Mouse (Mus musculus) ES-E14 (cell line): ENCODE data around the gene Nacc2. TPM values are rescaled to one million over a fixed set of nuclear protein-coding genes. Genes with fewer than 3 reads are reported as not detected.

Experiments
- DNase-seq: peaks from one replicate; pipeline ENCODE4 v3.0.0-alpha.2; 2013; ENCODE audit warnings: low read depth, low spot score
- H3K27ac ChIP-seq: 2 replicates; pipeline ENCODE4 v1.5.1; 2012; ENCODE audit warnings: low read depth, mild to moderate bottlenecking, low read length, moderate library complexity, mixed read lengths; ENCODE audit not compliant: poor library complexity, insufficient read depth, severe bottlenecking
- H3K36me3 ChIP-seq: 2 replicates; pipeline ENCODE4 v1.6.1; 2012; ENCODE audit warnings: mild to moderate bottlenecking, low read length, moderate library complexity, mixed read lengths; ENCODE audit not compliant: control insufficient read depth, poor library complexity, insufficient read depth, severe bottlenecking
- H3K4me1 ChIP-seq, 2 experiments: fragments of 150-350 bp in 1 of 2; sonication (generic) in 1 of 2; 2 replicates each; pipeline ENCODE4 v1.6.1; 2012; ENCODE audit warnings: low read length in 2 of 2, mild to moderate bottlenecking in 1 of 2, mixed read lengths in 1 of 2; ENCODE audit not compliant: control insufficient read depth in 2 of 2, insufficient read depth in 2 of 2, poor library complexity in 1 of 2
- H3K4me3 ChIP-seq, 2 experiments: fragments of 150-350 bp in 1 of 2; sonication (generic) in 1 of 2; 2 replicates each; pipeline ENCODE4 v1.5.1; 2012; ENCODE audit warnings: low read length in 2 of 2, low read depth in 1 of 2, mild to moderate bottlenecking in 1 of 2, mixed read lengths in 1 of 2; ENCODE audit not compliant: insufficient read depth in 1 of 2, poor library complexity in 1 of 2, severe bottlenecking in 1 of 2
- H3K9ac ChIP-seq: 2 replicates; pipeline ENCODE4 v1.6.1; 2012; ENCODE audit warnings: low read depth, mild to moderate bottlenecking, low read length, mixed read lengths; ENCODE audit not compliant: poor library complexity, insufficient read depth, severe bottlenecking
- H3K9me3 ChIP-seq: fragments of 150-350 bp; sonication (generic); 2 replicates; pipeline ENCODE4 v1.6.1; 2012; ENCODE audit warnings: low read depth, mild to moderate bottlenecking, low read length; ENCODE audit not compliant: control insufficient read depth, insufficient read depth
- CHD2 ChIP-seq: IDR thresholded peaks from 2 replicates; pipeline ENCODE4 v1.6.1; 2014; ENCODE audit warnings: mild to moderate bottlenecking, low read depth, low read length, inconsistent platforms
- HCFC1 ChIP-seq: IDR thresholded peaks from 2 replicates; pipeline ENCODE4 v1.6.1; 2012; ENCODE audit warnings: low read length, inconsistent platforms, borderline replicate concordance; ENCODE audit not compliant: insufficient read depth
- MAFK ChIP-seq: IDR thresholded peaks from 2 replicates; pipeline ENCODE4 v1.6.1; 2014; ENCODE audit warnings: mild to moderate bottlenecking, low read depth, low read length, inconsistent platforms; ENCODE audit not compliant: insufficient read depth
- ZC3H11A ChIP-seq: IDR thresholded peaks from 2 replicates; pipeline ENCODE4 v1.6.1; 2012; ENCODE audit warnings: low read depth, mild to moderate bottlenecking, inconsistent platforms, low read length, borderline replicate concordance
- ZNF384 ChIP-seq: IDR thresholded peaks from 2 replicates; pipeline ENCODE4 v1.6.1; 2012; ENCODE audit warnings: low read depth, low read length, inconsistent platforms
- in situ Hi-C, 2 experiments: fragments of 600-800 bp; cut with MboI; formaldehyde crosslinking; loops; one replicate each; pipeline ENCODE4 v1.15.1; 2025; ENCODE audit warnings: low sequenced_read_pairs in 2 of 2, inconsistent platforms in 1 of 2; ENCODE audit not compliant: unreplicated experiment in 2 of 2
- total RNA-seq: library from RNA; depleted of rRNA; stranded (reverse); fragments of 300-350 nt; gene quantifications from 2 replicates; pipeline ENCODE4 v1.2.3, GENCODE M21; 2012; rRNA removed

Gene Nacc2
- total RNA-seq = 4.8 and 6.0 TPM in 2 replicates

DNA sequence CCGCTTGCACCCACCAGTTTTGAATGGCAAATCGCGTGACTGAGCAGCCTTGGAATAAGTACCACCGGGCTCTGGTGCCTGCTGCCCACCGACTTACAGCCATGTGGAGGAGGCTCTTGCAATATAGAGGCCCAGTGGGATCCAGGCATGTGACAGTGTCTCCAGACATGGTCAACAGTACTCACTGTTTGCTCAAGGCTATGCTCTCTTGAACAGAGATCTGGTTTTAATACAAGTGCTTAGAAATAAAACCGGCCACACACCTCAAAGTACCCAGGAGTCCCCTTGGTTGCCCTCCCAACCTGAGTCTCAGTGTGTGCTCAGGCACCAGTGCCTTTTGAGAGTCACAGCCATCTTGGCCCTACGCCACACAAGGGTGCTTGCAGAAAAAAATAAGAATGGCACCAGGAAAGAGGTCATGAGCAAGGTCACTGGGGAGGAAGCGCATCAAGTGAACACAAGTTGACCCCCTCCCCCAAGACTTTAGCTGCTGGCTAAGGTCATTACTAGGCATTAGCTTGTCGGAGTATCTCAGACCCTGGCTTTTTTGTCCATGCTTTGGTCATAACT lies at the start of gene Nacc2:
Nacc2 (minus strand) TSS at position 142 of the 570 bp plus-strand sequence.
- no peak for DNase-seq
- H3K4me1 ChIP-seq = peaks cover 7 to 20% of the 10 kb centered on the region in 2 experiments; a peak in 2 of 4 replicates
- peak within 1 kb of the TSS; percentile 64 for H3K9ac ChIP-seq
- TF ChIP-seq ZNF384 (no peak), HCFC1 (no peak), MAFK (no peak), ZC3H11A (no peak), CHD2 (no peak)
- no peaks in the 10 kb centered on the region for H3K9me3 ChIP-seq
- in situ Hi-C loops = no loop called here
- H3K36me3 ChIP-seq = no peaks in the 10 kb centered on the region
- no peak within 1 kb of the TSS for H3K27ac ChIP-seq
- H3K4me3 ChIP-seq = peak within 1 kb of the TSS; percentile 70 to 80

- no peak overlapping the region for H3K4me3 ChIP-seq
- TF ChIP-seq HCFC1 = no peak
- no peak for TF ChIP-seq CHD2
- no peak for TF ChIP-seq ZNF384
- TF ChIP-seq ZC3H11A = no peak
- TF ChIP-seq MAFK = no peak
- peaks cover 2 to 10% of the 10 kb centered on the region in 2 experiments; a peak in 1 of 4 replicates for H3K4me1 ChIP-seq
- H3K9ac ChIP-seq = no peak overlapping the region
- in situ Hi-C loops = no loop called here
- H3K27ac ChIP-seq = no peak overlapping the region
- no peak for DNase-seq
- H3K9me3 ChIP-seq = no peaks in the 10 kb centered on the region
- H3K36me3 ChIP-seq = no peaks in the 10 kb centered on the region
These were observed 49.1 kb upstream of the Nacc2 start for GRCm38 (mm10) chr2:26172166-26172565.

- Histone ChIP-seq H3K9ac (no peak overlapping the region), H3K9me3 (no peaks in the 10 kb centered on the region), H3K4me3 (no peak overlapping the region), H3K27ac (no peak overlapping the region), H3K4me1 (peaks cover 2 to 9% of the 10 kb centered on the region in 2 experiments; a peak in 1 of 4 replicates), H3K36me3 (no peaks in the 10 kb centered on the region)
- TF ChIP-seq ZC3H11A = no peak
- no peak for TF ChIP-seq HCFC1
- no peak for TF ChIP-seq MAFK
- no peak for TF ChIP-seq CHD2
- TF ChIP-seq ZNF384 = no peak
- in situ Hi-C loops = no loop called here
- DNase-seq = no peak
These were observed 47.4 kb upstream of the Nacc2 start for GRCm38 (mm10) chr2:26170376-26170775.

- no peak for TF ChIP-seq MAFK
- no peak for TF ChIP-seq CHD2
- no peak for TF ChIP-seq ZNF384
- TF ChIP-seq ZC3H11A = no peak
- no peak for TF ChIP-seq HCFC1
- in situ Hi-C loops = no loop called here
- Histone ChIP-seq H3K9ac (no peak overlapping the region), H3K36me3 (no peaks in the 10 kb centered on the region), H3K27ac (no peak overlapping the region), H3K4me3 (no peak overlapping the region), H3K9me3 (no peaks in the 10 kb centered on the region), H3K4me1 (peaks cover 2 to 9% of the 10 kb centered on the region in 2 experiments; a peak in 1 of 4 replicates)
- DNase-seq = no peak
These were observed 46.0 kb upstream of the Nacc2 start for GRCm38 (mm10) chr2:26168843-26169579.
